Mouse (Mus musculus): Measurements from ENCODE around the gene Ddx23. TPM values are rescaled to one million over a fixed set of nuclear protein-coding genes. Genes with fewer than 3 reads are reported as not detected.

Ddx23 gene
- polyA plus RNA-seq, 1 experiment from 2014 or later = 22.0 TPM

DNA sequence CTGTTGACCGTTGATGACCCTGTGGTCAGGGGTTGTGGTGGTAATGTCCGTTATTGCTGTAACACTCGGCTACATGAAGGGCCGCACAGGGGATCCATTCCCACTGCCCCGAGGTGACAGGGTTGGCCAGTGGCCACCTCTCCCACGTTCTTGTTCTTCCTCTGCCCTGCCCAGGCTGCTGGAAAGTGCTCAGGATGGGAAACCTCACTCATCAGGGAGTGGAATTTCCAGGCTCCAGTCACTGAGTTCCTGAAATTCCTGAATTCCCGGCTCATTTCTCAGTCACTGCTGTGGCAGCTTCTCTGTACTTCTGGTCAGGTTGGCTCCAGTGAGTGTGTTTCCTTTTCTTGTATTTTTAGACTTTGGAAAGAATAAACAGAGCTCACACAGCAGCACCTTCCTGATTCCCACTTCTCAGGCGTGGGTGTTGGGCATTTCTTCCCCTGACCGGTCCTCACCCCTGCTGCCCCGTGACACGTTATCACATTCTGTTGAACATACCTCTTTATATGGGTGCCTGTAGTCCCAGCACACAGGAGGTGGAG, 29.5 kb upstream of the Ddx23 start:
- H3K4me1 ChIP-seq (ENCODE audit: control insufficient read depth, insufficient read depth, low read length) = peaks cover 3% of the 10 kb centered on the region; the same call in 1 of the 2 replicates
- 36% methylated on average over 11 of the region's 11 CpGs for WGBS
- H3K4me2 ChIP-seq (ENCODE audit: low read depth, low read length) = no peak overlapping the region
- no peaks in the 10 kb centered on the region for H3K36me3 ChIP-seq (replicated peaks; ENCODE audit: control insufficient read depth, insufficient read depth, low read depth, low read length)
- H3K27ac ChIP-seq (replicated peaks; ENCODE audit: low read depth, low read length) = no peak overlapping the region
- ATAC-seq (replicated peaks; ENCODE audit: insufficient number of reproducible peaks, low FRiP score, low TSS enrichment, low read depth) (no peak), DNase-seq (ENCODE audit: low spot score) (peak; percentile 45)
- no peaks in the 10 kb centered on the region for H3K27me3 ChIP-seq (ENCODE audit: control insufficient read depth, insufficient read depth, low read length)
- no peaks in the 10 kb centered on the region for H3K9me3 ChIP-seq (replicated peaks; ENCODE audit: control insufficient read depth, low read length)
- H3K9ac ChIP-seq (replicated peaks; ENCODE audit: low read length) = no peak overlapping the region
- no peak overlapping the region for H3K4me3 ChIP-seq (ENCODE audit: low read depth, low read length)

DNA sequence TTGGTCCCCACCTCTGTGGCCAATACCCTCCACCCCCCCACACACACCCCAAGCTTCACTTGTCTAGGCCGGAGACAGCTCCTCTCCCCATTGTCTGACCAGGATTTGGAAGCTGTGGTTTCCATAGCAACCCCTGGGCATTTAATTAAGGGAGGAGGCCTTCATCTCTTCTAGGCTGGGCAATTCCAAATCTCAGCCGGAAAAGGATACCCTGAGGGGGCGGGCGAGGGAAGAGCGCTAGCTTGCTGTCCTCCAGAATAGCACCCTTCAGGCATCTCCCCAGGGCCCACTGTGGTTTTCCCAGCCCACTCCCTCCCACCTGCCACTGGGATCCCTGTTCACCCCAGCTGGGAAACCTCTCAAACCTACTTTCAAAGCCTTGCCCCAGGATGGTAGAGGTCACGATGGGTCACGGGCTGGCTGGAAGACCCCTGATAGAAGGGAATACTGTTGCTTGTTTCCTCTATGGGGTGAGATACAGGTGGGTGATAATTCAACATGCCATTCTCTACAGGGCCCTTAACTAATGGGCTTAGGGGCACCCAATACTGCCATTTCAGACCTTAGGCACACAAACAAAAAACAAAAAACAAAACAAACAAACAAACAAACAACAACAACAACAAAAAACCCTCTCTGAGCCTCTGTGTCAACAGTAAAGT, 28.9 kb upstream of the Ddx23 start:
- no peak overlapping the region for H3K4me3 ChIP-seq (ENCODE audit: low read depth, low read length)
- H3K4me2 ChIP-seq (ENCODE audit: low read depth, low read length) = no peak overlapping the region
- ATAC-seq (replicated peaks; ENCODE audit: insufficient number of reproducible peaks, low FRiP score, low TSS enrichment, low read depth) (no peak; the same call in 1 of the 2 replicates), DNase-seq (ENCODE audit: low spot score) (peak; percentile 57)
- no peak overlapping the region for H3K27ac ChIP-seq (replicated peaks; ENCODE audit: low read depth, low read length)
- no peaks in the 10 kb centered on the region for H3K27me3 ChIP-seq (ENCODE audit: control insufficient read depth, insufficient read depth, low read length)
- H3K36me3 ChIP-seq (replicated peaks; ENCODE audit: control insufficient read depth, insufficient read depth, low read depth, low read length) = no peaks in the 10 kb centered on the region
- H3K9me3 ChIP-seq (replicated peaks; ENCODE audit: control insufficient read depth, low read length) = no peaks in the 10 kb centered on the region
- H3K4me1 ChIP-seq (ENCODE audit: control insufficient read depth, insufficient read depth, low read length) = peaks cover 3% of the 10 kb centered on the region; the same call in 1 of the 2 replicates
- WGBS = 7% methylated on average over 7 of the region's 7 CpGs
- no peak overlapping the region for H3K9ac ChIP-seq (replicated peaks; ENCODE audit: low read length)

DNA sequence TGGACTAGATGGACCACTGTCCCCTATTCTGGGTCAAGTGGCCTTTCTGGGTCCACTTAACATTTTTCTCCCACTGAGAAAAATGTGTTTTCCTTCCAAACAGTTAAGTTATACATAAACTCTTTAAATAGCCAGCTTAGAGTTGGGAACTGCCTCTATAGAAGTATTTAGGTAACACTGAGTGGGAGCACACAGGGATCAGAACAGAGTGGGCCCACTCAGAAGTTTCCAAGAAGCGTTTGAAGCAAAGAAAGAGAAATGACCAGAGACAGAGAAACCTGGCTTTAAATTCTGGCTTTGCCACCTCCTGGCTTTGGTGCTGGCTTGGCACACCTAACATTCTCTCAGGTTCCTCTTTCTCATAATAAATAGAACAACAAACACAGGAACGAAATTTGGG, 27.0 kb upstream of the Ddx23 start:
- WGBS = 82% methylated on average over 2 of the region's 2 CpGs
- no peak overlapping the region for H3K4me3 ChIP-seq (ENCODE audit: low read depth, low read length)
- no peak overlapping the region for H3K9ac ChIP-seq (replicated peaks; ENCODE audit: low read length)
- DNase-seq (ENCODE audit: low spot score) = no peak
- peaks cover 3% of the 10 kb centered on the region; the same call in 1 of the 2 replicates for H3K4me1 ChIP-seq (ENCODE audit: control insufficient read depth, insufficient read depth, low read length)
- H3K27ac ChIP-seq (replicated peaks; ENCODE audit: low read depth, low read length) = no peak overlapping the region
- H3K9me3 ChIP-seq (replicated peaks; ENCODE audit: control insufficient read depth, low read length) = no peaks in the 10 kb centered on the region
- no peaks in the 10 kb centered on the region for H3K36me3 ChIP-seq (replicated peaks; ENCODE audit: control insufficient read depth, insufficient read depth, low read depth, low read length)
- no peak for ATAC-seq (replicated peaks; ENCODE audit: insufficient number of reproducible peaks, low FRiP score, low TSS enrichment, low read depth)
- no peaks in the 10 kb centered on the region for H3K27me3 ChIP-seq (ENCODE audit: control insufficient read depth, insufficient read depth, low read length)
- H3K4me2 ChIP-seq (ENCODE audit: low read depth, low read length) = no peak overlapping the region

DNA sequence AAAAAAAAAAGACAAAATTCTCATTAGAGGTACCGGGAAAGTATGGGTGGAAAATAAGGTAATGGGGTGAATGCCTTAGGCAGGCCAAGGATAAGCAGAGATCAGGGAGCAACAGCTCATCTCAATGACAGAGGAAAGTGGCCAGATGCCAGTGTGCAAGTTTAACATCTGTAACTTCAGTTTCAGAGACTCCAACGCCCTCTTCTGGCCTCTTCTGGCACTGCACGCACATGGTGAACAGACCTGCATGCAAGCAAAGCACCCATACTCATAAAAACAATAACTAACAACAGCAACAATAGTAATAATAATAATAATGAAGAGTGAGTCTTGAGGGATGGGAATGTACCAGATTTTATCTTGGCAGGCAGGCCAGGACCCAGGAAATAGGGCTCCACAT, 23.2 kb upstream of the Ddx23 start:
- WGBS = 68% methylated on average over 3 of the region's 3 CpGs
- no peaks in the 10 kb centered on the region for H3K9me3 ChIP-seq (replicated peaks; ENCODE audit: control insufficient read depth, low read length)
- H3K4me1 ChIP-seq (ENCODE audit: control insufficient read depth, insufficient read depth, low read length) = no peaks in the 10 kb centered on the region
- no peaks in the 10 kb centered on the region for H3K36me3 ChIP-seq (replicated peaks; ENCODE audit: control insufficient read depth, insufficient read depth, low read depth, low read length)
- no peak overlapping the region for H3K4me3 ChIP-seq (ENCODE audit: low read depth, low read length)
- H3K27ac ChIP-seq (replicated peaks; ENCODE audit: low read depth, low read length) = no peak overlapping the region
- H3K9ac ChIP-seq (replicated peaks; ENCODE audit: low read length) = no peak overlapping the region
- DNase-seq (ENCODE audit: low spot score) = no peak
- H3K27me3 ChIP-seq (ENCODE audit: control insufficient read depth, insufficient read depth, low read length) = no peaks in the 10 kb centered on the region
- ATAC-seq (replicated peaks; ENCODE audit: insufficient number of reproducible peaks, low FRiP score, low TSS enrichment, low read depth) = no peak
- H3K4me2 ChIP-seq (ENCODE audit: low read depth, low read length) = no peak overlapping the region

DNA sequence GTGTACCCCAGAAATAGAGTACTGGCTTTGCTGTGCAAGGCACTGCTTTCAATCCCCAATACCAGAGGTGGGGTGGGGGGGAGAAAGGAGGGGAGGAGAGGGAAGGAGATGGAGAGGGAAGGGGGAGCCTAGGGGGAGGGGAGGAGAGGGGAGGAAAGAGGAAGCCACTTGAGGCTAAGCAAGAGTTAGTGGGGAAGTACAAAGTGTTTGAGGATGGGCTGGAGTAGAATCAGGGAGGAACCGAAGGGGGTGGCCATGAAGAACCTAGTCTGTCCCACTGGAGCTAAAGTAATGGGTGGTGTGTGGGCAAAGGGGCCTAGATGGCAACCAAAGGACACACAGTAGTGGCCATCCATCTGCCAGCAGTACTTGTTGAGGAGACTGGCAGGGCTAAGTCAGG, 21.1 kb upstream of the Ddx23 start:
- DNase-seq (ENCODE audit: low spot score) = no peak
- H3K27me3 ChIP-seq (ENCODE audit: control insufficient read depth, insufficient read depth, low read length) = no peaks in the 10 kb centered on the region
- H3K4me2 ChIP-seq (ENCODE audit: low read depth, low read length) = no peak overlapping the region
- 93% methylated on average over 1 of the region's 1 CpGs for WGBS
- H3K4me3 ChIP-seq (ENCODE audit: low read depth, low read length) = no peak overlapping the region
- no peaks in the 10 kb centered on the region for H3K36me3 ChIP-seq (replicated peaks; ENCODE audit: control insufficient read depth, insufficient read depth, low read depth, low read length)
- H3K4me1 ChIP-seq (ENCODE audit: control insufficient read depth, insufficient read depth, low read length) = no peaks in the 10 kb centered on the region
- H3K9me3 ChIP-seq (replicated peaks; ENCODE audit: control insufficient read depth, low read length) = no peaks in the 10 kb centered on the region
- no peak overlapping the region for H3K27ac ChIP-seq (replicated peaks; ENCODE audit: low read depth, low read length)
- H3K9ac ChIP-seq (replicated peaks; ENCODE audit: low read length) = no peak overlapping the region
- no peak for ATAC-seq (replicated peaks; ENCODE audit: insufficient number of reproducible peaks, low FRiP score, low TSS enrichment, low read depth)

DNA sequence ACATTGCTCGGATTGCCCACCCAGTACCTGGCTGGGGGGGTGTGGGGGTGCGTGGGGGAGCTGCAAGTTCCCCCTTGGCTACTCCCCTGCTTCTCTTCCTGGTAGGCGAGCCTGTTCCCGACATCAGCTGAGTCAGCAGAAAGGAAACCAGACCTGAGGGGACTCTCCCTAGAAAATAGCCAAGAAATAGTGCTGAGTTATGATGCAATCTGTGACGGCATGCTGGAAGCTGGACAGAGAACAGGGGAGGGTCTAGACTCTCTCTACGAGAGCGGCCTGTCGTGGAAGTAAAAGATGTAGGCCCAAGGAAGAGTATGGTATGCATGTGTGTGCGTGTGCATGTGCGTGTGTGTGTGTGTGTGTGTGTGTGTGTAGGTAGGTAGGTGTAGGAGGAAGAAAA, 20.5 kb upstream of the Ddx23 start:
- Histone ChIP-seq H3K9ac (replicated peaks; ENCODE audit: low read length) (no peak overlapping the region), H3K4me1 (ENCODE audit: control insufficient read depth, insufficient read depth, low read length) (no peaks in the 10 kb centered on the region), H3K4me3 (ENCODE audit: low read depth, low read length) (no peak overlapping the region), H3K4me2 (ENCODE audit: low read depth, low read length) (no peak overlapping the region), H3K27me3 (ENCODE audit: control insufficient read depth, insufficient read depth, low read length) (no peaks in the 10 kb centered on the region; the same call in 1 of the 2 replicates), H3K9me3 (replicated peaks; ENCODE audit: control insufficient read depth, low read length) (no peaks in the 10 kb centered on the region), H3K36me3 (replicated peaks; ENCODE audit: control insufficient read depth, insufficient read depth, low read depth, low read length) (no peaks in the 10 kb centered on the region), H3K27ac (replicated peaks; ENCODE audit: low read depth, low read length) (no peak overlapping the region)
- 75% methylated on average over 10 of the region's 10 CpGs for WGBS
- DNase-seq (ENCODE audit: low spot score) = no peak
- no peak for ATAC-seq (replicated peaks; ENCODE audit: insufficient number of reproducible peaks, low FRiP score, low TSS enrichment, low read depth)

DNA sequence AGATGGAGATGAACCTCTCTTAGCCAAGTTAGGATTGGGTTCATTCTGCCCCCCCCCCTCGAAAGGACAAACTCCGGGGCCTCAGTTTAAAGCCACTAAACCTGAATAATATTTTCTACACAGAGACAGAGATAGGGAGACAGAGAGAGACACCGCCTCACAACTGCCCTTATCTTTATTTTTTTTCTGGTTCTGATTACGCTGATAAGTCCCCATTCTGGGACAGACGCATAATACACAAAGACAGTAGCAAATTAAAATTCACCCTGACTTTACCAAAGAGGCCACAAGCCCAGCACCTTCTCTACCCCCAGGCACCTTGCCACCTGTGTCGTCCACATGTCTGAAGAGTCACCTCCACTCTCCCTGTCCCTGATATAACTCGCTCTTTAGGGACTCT, 18.9 kb upstream of the Ddx23 start:
- Histone ChIP-seq H3K4me2 (ENCODE audit: low read depth, low read length) (no peak overlapping the region), H3K4me1 (ENCODE audit: control insufficient read depth, insufficient read depth, low read length) (peaks cover 4% of the 10 kb centered on the region; the same call in 1 of the 2 replicates)

DNA sequence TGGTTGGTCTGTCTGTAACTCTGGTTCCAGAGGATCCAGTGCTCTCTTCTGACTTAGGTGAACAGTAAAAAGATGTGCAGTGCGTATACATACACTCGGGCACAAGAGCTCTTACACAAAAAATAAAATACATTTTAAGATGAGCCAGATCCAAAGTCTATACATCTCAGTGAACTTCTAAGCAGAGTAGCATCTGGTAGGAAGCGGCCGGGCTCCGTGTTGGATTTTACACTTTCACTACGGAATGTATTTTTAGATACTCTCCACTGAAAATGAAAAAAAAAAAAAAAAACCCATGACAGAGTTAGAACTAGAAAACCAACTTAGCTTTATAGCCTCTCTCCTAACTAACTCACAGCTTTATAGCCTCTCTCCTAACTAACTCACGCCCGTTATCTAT, 18.0 kb upstream of the Ddx23 start:
- Histone ChIP-seq H3K4me1 (ENCODE audit: control insufficient read depth, insufficient read depth, low read length) (peaks cover 4% of the 10 kb centered on the region; the same call in 1 of the 2 replicates), H3K27me3 (ENCODE audit: control insufficient read depth, insufficient read depth, low read length) (peaks cover 15% of the 10 kb centered on the region), H3K9me3 (replicated peaks; ENCODE audit: control insufficient read depth, low read length) (no peaks in the 10 kb centered on the region), H3K4me2 (ENCODE audit: low read depth, low read length) (no peak overlapping the region), H3K36me3 (replicated peaks; ENCODE audit: control insufficient read depth, insufficient read depth, low read depth, low read length) (no peaks in the 10 kb centered on the region), H3K9ac (replicated peaks; ENCODE audit: low read length) (no peak overlapping the region), H3K4me3 (ENCODE audit: low read depth, low read length) (no peak overlapping the region), H3K27ac (replicated peaks; ENCODE audit: low read depth, low read length) (no peak overlapping the region)
- ATAC-seq (replicated peaks; ENCODE audit: insufficient number of reproducible peaks, low FRiP score, low TSS enrichment, low read depth) = no peak
- no peak for DNase-seq (ENCODE audit: low spot score)
- 92% methylated on average over 8 of the region's 8 CpGs for WGBS

More for the DNA sequence above, 18.9 kb upstream of the Ddx23 start:
- ATAC-seq (replicated peaks; ENCODE audit: insufficient number of reproducible peaks, low FRiP score, low TSS enrichment, low read depth) (no peak), DNase-seq (ENCODE audit: low spot score) (no peak)
- Histone ChIP-seq H3K9ac (replicated peaks; ENCODE audit: low read length) (no peak overlapping the region), H3K4me3 (ENCODE audit: low read depth, low read length) (no peak overlapping the region), H3K27me3 (ENCODE audit: control insufficient read depth, insufficient read depth, low read length) (peaks cover 6% of the 10 kb centered on the region), H3K9me3 (replicated peaks; ENCODE audit: control insufficient read depth, low read length) (no peaks in the 10 kb centered on the region), H3K36me3 (replicated peaks; ENCODE audit: control insufficient read depth, insufficient read depth, low read depth, low read length) (no peaks in the 10 kb centered on the region), H3K27ac (replicated peaks; ENCODE audit: low read depth, low read length) (no peak overlapping the region)
- WGBS = 80% methylated on average over 7 of the region's 7 CpGs
